In genomic region chr12:69729246-69729645, GRCm38 (mm10) we compare ENCODE assay signal across 18 mouse cellular contexts.
"Had no signal": no experiment of that assay in that cellular context is flagged by ENCODE, and none has a peak within 500 bp of the region (broad histone marks: within the 10 kb centered on the region; RNA-seq: fewer than 3 reads in every experiment).

No protein-coding gene starts in this region.

- H3K4me3 ChIP-seq: midbrain, embryonic 10.5 days; midbrain, embryonic 12.5 days; myocyte; neural tube, embryonic 13.5 days; neural tube, embryonic 15.5 days had no signal

- DNase-seq: lung, embryonic 14.5 days; lung, postnatal 10 days; lung, postnatal 4 days; midbrain, embryonic 14.5 days; retina, postnatal 1 day; right cerebral cortex, adult 18-20 months; right cerebral cortex, postnatal 25 days; right cerebral cortex, postnatal 4 days; spleen, adult 18-20 months; thymus, adult 18-20 months; thymus, postnatal 14 days; thymus, postnatal 36 days had no signal

- H3K4me2 ChIP-seq: lung, embryonic 14.5 days; midbrain, embryonic 12.5 days; neural tube, embryonic 13.5 days; neural tube, embryonic 15.5 days had no signal

- H3K36me3 ChIP-seq: midbrain, embryonic 10.5 days; midbrain, embryonic 12.5 days; neural tube, embryonic 13.5 days; neural tube, embryonic 15.5 days had no signal

- ATAC-seq: midbrain, embryonic 16.5 days had no signal

- H3K9me3 ChIP-seq: midbrain, embryonic 10.5 days; midbrain, embryonic 12.5 days; neural tube, embryonic 13.5 days; neural tube, embryonic 15.5 days had no signal

- H3K9ac ChIP-seq: lung, embryonic 14.5 days; midbrain, embryonic 12.5 days; neural tube, embryonic 13.5 days; neural tube, embryonic 15.5 days had no signal

- H3K27ac ChIP-seq: midbrain, embryonic 10.5 days; midbrain, embryonic 12.5 days; neural tube, embryonic 13.5 days; neural tube, embryonic 15.5 days had no signal

- H3K27me3 ChIP-seq: midbrain, embryonic 12.5 days; neural tube, embryonic 13.5 days; neural tube, embryonic 15.5 days had no signal
